Mouse (Mus musculus): Measurements from ENCODE around the gene Clic4. TPM values are rescaled to one million over a fixed set of nuclear protein-coding genes. Genes with fewer than 3 reads are reported as not detected.

Gene Clic4
- polyA plus RNA-seq, 1 experiment = 34.8 TPM

DNA sequence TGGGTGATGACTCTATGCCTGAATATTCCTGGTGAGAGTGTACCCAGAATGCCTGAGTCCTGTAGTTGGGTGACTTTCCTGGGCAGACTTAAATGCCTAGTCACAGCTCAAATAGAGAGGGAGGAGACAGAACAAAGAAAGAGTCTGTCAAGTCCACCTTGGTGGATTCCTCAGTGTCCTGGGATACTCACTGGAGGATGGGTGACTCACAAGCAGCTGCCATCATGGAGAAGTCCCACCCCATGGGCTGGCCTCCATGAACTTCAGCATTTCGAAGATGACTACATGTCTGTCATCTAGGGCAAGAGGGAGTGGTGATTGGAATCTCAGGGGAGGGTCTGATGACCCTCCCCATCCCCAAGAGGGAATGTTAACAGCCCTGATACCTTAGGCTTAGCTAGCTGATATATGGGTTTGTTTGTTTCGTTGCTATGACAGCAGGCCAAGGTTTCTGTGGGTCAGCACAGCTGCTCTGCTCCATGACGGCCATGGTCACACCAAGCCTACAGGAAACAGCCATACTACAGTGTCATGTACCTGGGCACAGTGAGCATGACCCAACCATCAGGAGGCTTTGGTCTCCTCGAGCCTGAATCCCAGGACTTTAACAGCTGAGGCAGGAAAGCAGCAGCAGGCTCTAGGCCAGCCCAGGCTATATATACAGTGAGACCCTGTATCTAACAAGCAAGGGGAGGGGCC lies 4.2 kb upstream of the Clic4 start:
- no peak overlapping the region for H3K27ac ChIP-seq (ENCODE audit: control insufficient read depth, insufficient read depth, low read depth, low read length, poor library complexity)
- H3K4me1 ChIP-seq (ENCODE audit: control insufficient read depth, insufficient read depth, low read length) = no peaks in the 10 kb centered on the region; the same call in 1 of the 2 replicates
- TF ChIP-seq CTCF (IDR thresholded peaks at IDR 0.05; ENCODE audit: control insufficient read depth, insufficient read depth, low read length) (no peak), POLR2A (IDR thresholded peaks at IDR 0.05; ENCODE audit: borderline replicate concordance, control insufficient read depth, low read depth, low read length) (no peak)
- WGBS = 71% methylated on average over 4 of the region's 4 CpGs
- H3K4me3 ChIP-seq (replicated peaks; ENCODE audit: control insufficient read depth, low read depth, low read length) = no peak overlapping the region

DNA sequence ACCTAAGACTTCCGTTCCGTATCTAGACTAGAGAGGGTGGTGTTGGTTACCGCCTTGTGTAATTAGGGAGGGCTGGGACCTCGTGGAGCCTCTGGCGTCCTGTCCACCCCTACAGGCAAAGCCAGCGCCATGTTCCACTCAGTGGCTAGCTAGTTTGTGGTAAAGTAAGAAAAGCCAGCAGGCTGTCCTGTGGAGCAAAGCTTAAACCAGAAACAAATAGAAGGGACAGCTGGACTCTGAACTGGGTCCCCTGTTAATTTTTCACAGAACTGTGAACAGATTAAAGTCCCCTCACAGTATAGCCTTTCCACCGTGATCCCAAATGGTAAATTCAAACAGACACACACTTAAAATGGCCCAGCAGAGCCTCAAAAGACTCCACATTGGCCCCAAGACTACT lies 2.1 kb upstream of the Clic4 start:
- 74% methylated on average over 7 of the region's 7 CpGs for WGBS
- Histone ChIP-seq H3K4me3 (replicated peaks; ENCODE audit: control insufficient read depth, low read depth, low read length) (no peak overlapping the region), H3K4me1 (ENCODE audit: control insufficient read depth, insufficient read depth, low read length) (peaks cover 3% of the 10 kb centered on the region; the same call in 1 of the 2 replicates), H3K27ac (ENCODE audit: control insufficient read depth, insufficient read depth, low read depth, low read length, poor library complexity) (no peak overlapping the region)
- TF ChIP-seq POLR2A (IDR thresholded peaks at IDR 0.05; ENCODE audit: borderline replicate concordance, control insufficient read depth, low read depth, low read length) (no peak), CTCF (IDR thresholded peaks at IDR 0.05; ENCODE audit: control insufficient read depth, insufficient read depth, low read length) (no peak)

DNA sequence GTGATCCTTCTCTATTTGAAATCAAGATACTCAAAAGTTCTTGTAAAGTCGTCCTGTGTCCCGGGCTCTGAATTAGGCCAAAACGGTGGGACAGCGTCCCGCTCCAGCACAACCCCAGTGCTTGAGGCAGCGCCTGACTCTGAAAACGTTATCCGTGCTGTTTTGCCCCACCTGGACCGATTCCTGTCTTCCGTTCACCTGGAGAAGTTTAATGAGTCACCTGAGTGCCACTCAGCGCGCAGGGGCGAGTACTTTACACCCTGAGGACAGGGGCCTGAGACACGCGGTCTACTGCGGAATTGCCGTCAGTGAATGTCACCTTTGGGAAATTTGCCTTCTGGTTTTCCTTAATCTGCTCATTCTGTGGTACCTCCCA lies 681 bp upstream of the Clic4 start:
- H3K4me3 ChIP-seq (replicated peaks; ENCODE audit: control insufficient read depth, low read depth, low read length) = peak overlapping the region; percentile 48
- H3K4me1 ChIP-seq (ENCODE audit: control insufficient read depth, insufficient read depth, low read length) = peaks cover 4% of the 10 kb centered on the region; the same call in 1 of the 2 replicates
- no peak overlapping the region for H3K27ac ChIP-seq (ENCODE audit: control insufficient read depth, insufficient read depth, low read depth, low read length, poor library complexity)
- 8% methylated on average over 17 of the region's 17 CpGs for WGBS
- no peak for TF ChIP-seq CTCF (IDR thresholded peaks at IDR 0.05; ENCODE audit: control insufficient read depth, insufficient read depth, low read length)
- TF ChIP-seq POLR2A (IDR thresholded peaks at IDR 0.05; ENCODE audit: borderline replicate concordance, control insufficient read depth, low read depth, low read length) = no peak

DNA sequence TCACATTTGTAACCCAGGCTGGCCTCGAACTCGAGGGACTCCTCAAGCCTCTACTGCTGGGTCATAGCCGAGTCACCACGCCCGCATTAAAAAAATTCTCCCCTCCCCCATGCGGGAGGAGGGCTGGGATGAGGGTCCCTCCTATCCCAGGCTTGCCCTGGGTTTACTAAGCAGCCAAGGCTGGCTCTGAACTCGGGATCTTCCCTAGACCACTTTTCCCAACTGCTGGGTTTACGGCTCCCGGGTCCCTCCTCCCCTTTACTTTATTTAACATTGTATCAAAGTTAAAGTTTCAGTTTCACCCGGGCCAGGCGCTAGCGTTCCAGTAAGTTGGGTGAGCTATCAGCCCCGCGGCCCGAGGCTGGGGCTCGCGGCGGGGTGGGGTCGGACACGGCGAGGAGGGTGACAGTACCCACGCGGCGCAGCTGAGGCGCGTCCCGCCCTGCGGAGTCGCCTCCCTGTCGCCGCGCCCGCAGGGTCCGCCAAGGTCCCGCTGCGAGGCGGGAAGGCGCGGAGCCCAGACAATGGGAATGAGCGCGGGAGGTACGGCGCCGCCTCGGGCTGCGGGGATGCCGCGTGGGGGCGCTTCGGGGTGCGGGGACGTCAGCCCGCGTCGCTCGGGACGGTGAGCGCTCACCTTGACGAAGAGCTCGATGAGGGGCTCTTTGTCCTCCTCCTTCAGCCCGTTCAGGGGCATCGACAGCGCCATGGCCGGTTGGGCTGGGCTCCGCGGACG lies 565 bp downstream of the Clic4 start:
- TF ChIP-seq CTCF (IDR thresholded peaks at IDR 0.05; ENCODE audit: control insufficient read depth, insufficient read depth, low read length) (no peak), POLR2A (IDR thresholded peaks at IDR 0.05; ENCODE audit: borderline replicate concordance, control insufficient read depth, low read depth, low read length) (no peak)
- peaks cover 4% of the 10 kb centered on the region; the same call in 1 of the 2 replicates for H3K4me1 ChIP-seq (ENCODE audit: control insufficient read depth, insufficient read depth, low read length)
- under 1% methylated on average over 67 of the region's 67 CpGs for WGBS
- H3K27ac ChIP-seq (ENCODE audit: control insufficient read depth, insufficient read depth, low read depth, low read length, poor library complexity) = peak overlapping the region; percentile 87
- H3K4me3 ChIP-seq (replicated peaks; ENCODE audit: control insufficient read depth, low read depth, low read length) = peak overlapping the region; percentile 91

DNA sequence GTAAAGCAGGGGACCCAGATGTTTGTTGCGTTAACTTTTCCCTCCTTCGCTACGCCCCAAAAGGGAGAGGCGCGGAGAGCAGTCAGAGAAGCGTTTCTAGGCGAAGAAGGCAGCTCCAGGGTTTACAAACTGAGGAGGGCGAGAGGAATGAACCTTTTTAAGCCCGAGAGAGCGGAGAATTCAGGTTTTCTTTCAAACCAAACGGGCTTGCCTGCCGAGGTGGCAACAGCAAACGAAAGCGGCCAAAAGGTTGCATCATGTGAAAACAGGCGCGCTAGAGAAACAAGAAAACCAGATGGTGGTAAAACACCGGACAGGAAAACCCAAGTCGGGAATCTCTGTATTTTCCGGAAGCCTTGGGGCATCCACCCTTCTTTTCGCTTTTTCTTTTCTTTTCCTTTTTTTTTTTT lies 1.2 kb downstream of the Clic4 start:
- H3K27ac ChIP-seq (ENCODE audit: control insufficient read depth, insufficient read depth, low read depth, low read length, poor library complexity) = peak overlapping the region; percentile 87
- TF ChIP-seq CTCF (IDR thresholded peaks at IDR 0.05; ENCODE audit: control insufficient read depth, insufficient read depth, low read length) (no peak), POLR2A (IDR thresholded peaks at IDR 0.05; ENCODE audit: borderline replicate concordance, control insufficient read depth, low read depth, low read length) (no peak)
- peaks cover 4% of the 10 kb centered on the region; the same call in 1 of the 2 replicates for H3K4me1 ChIP-seq (ENCODE audit: control insufficient read depth, insufficient read depth, low read length)
- 1% methylated on average over 20 of the region's 20 CpGs for WGBS
- peak overlapping the region; percentile 91 for H3K4me3 ChIP-seq (replicated peaks; ENCODE audit: control insufficient read depth, low read depth, low read length)

DNA sequence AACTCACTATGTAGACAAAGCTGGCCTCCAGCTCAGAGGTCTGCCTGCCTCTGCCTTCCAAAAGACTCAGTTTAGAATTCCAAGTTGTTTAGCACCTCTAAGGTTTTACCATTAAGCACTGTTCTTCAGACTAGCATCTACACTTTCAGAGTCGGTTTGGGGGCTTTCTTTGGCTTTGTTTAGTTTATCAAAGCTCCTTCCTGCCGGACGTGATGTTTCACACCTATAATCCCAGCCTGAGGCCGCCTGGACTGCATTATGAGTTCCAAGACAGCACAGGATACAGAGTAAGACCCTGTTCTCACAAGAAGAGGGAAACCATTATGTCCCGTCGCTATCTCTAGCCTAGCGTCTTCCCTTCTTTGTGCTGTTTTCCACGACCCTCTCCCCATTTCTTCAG lies 2.1 kb downstream of the Clic4 start:
- Histone ChIP-seq H3K4me3 (replicated peaks; ENCODE audit: control insufficient read depth, low read depth, low read length) (peak overlapping the region; percentile 27), H3K27ac (ENCODE audit: control insufficient read depth, insufficient read depth, low read depth, low read length, poor library complexity) (no peak overlapping the region), H3K4me1 (ENCODE audit: control insufficient read depth, insufficient read depth, low read length) (peaks cover 4% of the 10 kb centered on the region; the same call in 1 of the 2 replicates)
- 59% methylated on average over 8 of the region's 8 CpGs for WGBS
- no peak for TF ChIP-seq POLR2A (IDR thresholded peaks at IDR 0.05; ENCODE audit: borderline replicate concordance, control insufficient read depth, low read depth, low read length)
- no peak for TF ChIP-seq CTCF (IDR thresholded peaks at IDR 0.05; ENCODE audit: control insufficient read depth, insufficient read depth, low read length)

DNA sequence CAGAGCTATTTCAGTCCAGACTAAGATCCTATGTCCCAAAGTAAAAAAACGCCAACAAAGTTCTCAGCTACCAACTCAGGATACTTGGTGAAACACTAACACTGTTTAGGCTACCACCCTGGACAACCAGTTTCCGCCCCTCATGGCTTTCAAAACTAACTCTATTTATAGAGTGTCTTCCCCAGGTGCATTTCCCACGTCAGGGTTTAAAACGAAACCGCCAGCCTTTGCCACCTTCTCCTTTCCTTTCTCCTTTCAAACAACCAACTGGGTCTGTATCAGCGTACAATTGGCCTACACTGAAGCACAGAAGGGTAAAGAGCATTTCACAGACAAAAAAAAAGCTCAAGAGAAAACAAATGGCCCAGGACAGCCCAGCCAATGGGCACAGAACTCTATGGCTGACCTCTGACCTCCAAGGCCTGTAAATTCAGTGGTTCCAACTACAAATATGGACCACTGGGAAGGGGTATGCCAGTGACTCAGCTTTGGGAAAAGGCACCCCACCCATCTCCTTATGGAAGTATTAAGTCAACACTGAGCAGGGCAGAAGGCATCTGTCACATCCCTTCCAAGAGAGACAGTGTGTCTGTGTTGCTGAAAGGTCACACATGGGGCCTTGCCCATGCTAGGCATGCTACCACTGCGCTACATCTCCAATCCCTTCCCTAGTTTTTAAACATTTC lies 2.8 kb downstream of the Clic4 start:
- peak overlapping the region; percentile 23 for H3K4me3 ChIP-seq (replicated peaks; ENCODE audit: control insufficient read depth, low read depth, low read length)
- WGBS = 41% methylated on average over 7 of the region's 7 CpGs
- H3K27ac ChIP-seq (ENCODE audit: control insufficient read depth, insufficient read depth, low read depth, low read length, poor library complexity) = no peak overlapping the region; the same call in 1 of the 2 replicates
- H3K4me1 ChIP-seq (ENCODE audit: control insufficient read depth, insufficient read depth, low read length) = peaks cover 4% of the 10 kb centered on the region; the same call in 1 of the 2 replicates
- TF ChIP-seq POLR2A (IDR thresholded peaks at IDR 0.05; ENCODE audit: borderline replicate concordance, control insufficient read depth, low read depth, low read length) (no peak), CTCF (IDR thresholded peaks at IDR 0.05; ENCODE audit: control insufficient read depth, insufficient read depth, low read length) (no peak)

DNA sequence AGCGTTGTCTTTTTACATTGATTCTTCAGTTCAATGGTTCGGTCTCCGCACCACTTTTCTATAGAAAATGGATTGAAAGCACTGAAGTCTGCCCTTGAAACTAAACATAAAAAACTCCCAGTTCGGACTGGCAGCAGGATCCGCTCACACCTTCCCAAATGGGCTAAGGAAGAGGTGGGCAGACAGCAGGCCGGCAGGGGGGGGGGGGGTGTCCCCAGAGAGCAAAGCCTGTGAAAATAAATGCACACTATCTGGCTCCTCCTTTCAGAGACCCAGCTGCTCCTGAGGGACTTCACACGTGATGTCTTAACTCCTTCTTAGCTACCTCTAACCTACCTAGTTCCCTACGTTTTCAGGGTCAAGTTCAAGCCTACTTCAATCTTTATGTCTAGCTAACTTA lies 5.1 kb downstream of the Clic4 start:
- WGBS = 74% methylated on average over 8 of the region's 8 CpGs
- Histone ChIP-seq H3K4me3 (replicated peaks; ENCODE audit: control insufficient read depth, low read depth, low read length) (no peak overlapping the region), H3K27ac (ENCODE audit: control insufficient read depth, insufficient read depth, low read depth, low read length, poor library complexity) (no peak overlapping the region), H3K4me1 (ENCODE audit: control insufficient read depth, insufficient read depth, low read length) (peaks cover 4% of the 10 kb centered on the region; the same call in 1 of the 2 replicates)
- TF ChIP-seq CTCF (IDR thresholded peaks at IDR 0.05; ENCODE audit: control insufficient read depth, insufficient read depth, low read length) (no peak), POLR2A (IDR thresholded peaks at IDR 0.05; ENCODE audit: borderline replicate concordance, control insufficient read depth, low read depth, low read length) (no peak)
